Mouse (Mus musculus): ENCODE results near the gene Arl15.

Gene Arl15

GRCm38 (mm10) chr13:114156689-114157088 is 362.4 kb downstream of the Arl15 start:
- no peak for DNase-seq (ENCODE audit: low spot score)

GRCm38 (mm10) chr13:114158111-114158730 is 363.9 kb downstream of the Arl15 start:
- no peak for DNase-seq (ENCODE audit: low spot score)

GRCm38 (mm10) chr13:114159634-114160391 is 365.5 kb downstream of the Arl15 start:
- no peak for DNase-seq (ENCODE audit: low spot score)

GRCm38 (mm10) chr13:114162753-114163152 is 368.4 kb downstream of the Arl15 start:
- DNase-seq (ENCODE audit: low spot score): no peak

- no peak for DNase-seq (ENCODE audit: low spot score)
Observed at GRCm38 (mm10) chr13:114165616-114166015, 371.3 kb downstream of the Arl15 start.

GRCm38 (mm10) chr13:114166439-114167183 is 372.3 kb downstream of the Arl15 start:
- DNase-seq (ENCODE audit: low spot score): no peak

GRCm38 (mm10) chr13:114170061-114170460 is 375.8 kb downstream of the Arl15 start:
- DNase-seq (ENCODE audit: low spot score): no peak

- no peak for DNase-seq (ENCODE audit: low spot score)
Observed at GRCm38 (mm10) chr13:114171465-114171864, 377.2 kb downstream of the Arl15 start.

GRCm38 (mm10) chr13:114188107-114188506 is 393.8 kb downstream of the Arl15 start:
- no peak for DNase-seq (ENCODE audit: low spot score)

GRCm38 (mm10) chr13:114188801-114189200 is 394.5 kb downstream of the Arl15 start:
- no peak for DNase-seq (ENCODE audit: low spot score)

GRCm38 (mm10) chr13:114189441-114189840 is 395.1 kb downstream of the Arl15 start:
- no peak for DNase-seq (ENCODE audit: low spot score)

GRCm38 (mm10) chr13:114190898-114191297 is 396.6 kb downstream of the Arl15 start:
- peak; percentile 9 for DNase-seq (ENCODE audit: low spot score)

- no peak for DNase-seq (ENCODE audit: low spot score)
Observed at GRCm38 (mm10) chr13:114198252-114198799, 404.0 kb downstream of the Arl15 start.

GRCm38 (mm10) chr13:114199746-114200145 is 405.4 kb downstream of the Arl15 start:
- DNase-seq (ENCODE audit: low spot score): no peak

- no peak for DNase-seq (ENCODE audit: low spot score)
Observed at GRCm38 (mm10) chr13:114200545-114200944, 406.2 kb downstream of the Arl15 start.

GRCm38 (mm10) chr13:114202806-114203570 is 408.7 kb downstream of the Arl15 start:
- DNase-seq (ENCODE audit: low spot score): no peak

Measured in urinary bladder, postnatal 14 days (tissue).